Mouse (Mus musculus) heart, embryonic 11.5 days (tissue): ENCODE results near the gene 2010106E10Rik. TPM values are rescaled to one million over a fixed set of nuclear protein-coding genes. Genes with fewer than 3 reads are reported as not detected.

Source experiments
- polyA plus RNA-seq: library from polyadenylated mRNA; unstranded; fragments of >200 nt; fragmentation: Nextera tagmentation; extraction: Ambion mirVana; gene quantifications from 2 replicates; pipeline ENCODE4 v1.2.1, GENCODE M21; 2014

Gene 2010106E10Rik
- polyA plus RNA-seq, 1 experiment from 2014 or later = not detected

Other genes starting within 250 kb of the 2010106E10Rik start
- 72.5 and 80.6 TPM in 2 replicates for gene Apool, start 183.9 kb upstream of the 2010106E10Rik start, polyA plus RNA-seq
- not detected in 2 replicates for gene Satl1, start 88.5 kb upstream of the 2010106E10Rik start, polyA plus RNA-seq
- 8.6 and 11.8 TPM in 2 replicates for gene Zfp711, start 105.3 kb downstream of the 2010106E10Rik start, polyA plus RNA-seq
- 0.14 and 0.15 TPM in 2 replicates for gene Pof1b, start 203.4 kb downstream of the 2010106E10Rik start, polyA plus RNA-seq